Mouse (Mus musculus) kidney, postnatal 0 days (tissue): ENCODE measurements at regions not wholly inside any gene's neighbourhood (a gene's known extent, or its start where the extent isn't known, plus 50 kb on each side); places are given as distances from the start of the nearest gene placed in this dataset.

Source experiments
- ATAC-seq: fragments of 200-750 bp; cut with Nextera tagmentation; replicated peaks from 2 replicates; pipeline ENCODE4 v1.8.0; 2017; ENCODE audit warnings: low read depth, moderate number of reproducible peaks, moderate TSS enrichment, moderate library complexity; ENCODE audit not compliant: low FRiP score
- DNase-seq: peaks from one replicate; pipeline ENCODE4 v3.0.0-alpha.2; 2016; ENCODE audit warnings: low spot score
- H3K27ac ChIP-seq: fragments of 300-500 bp; sonication (generic); 2 replicates; pipeline ENCODE4 v1.5.1; 2014; ENCODE audit warnings: mild to moderate bottlenecking
- H3K27me3 ChIP-seq: fragments of 300-500 bp; sonication (generic); 2 replicates; pipeline ENCODE4 v1.6.1; 2014; ENCODE audit warnings: low read length, mixed read lengths; ENCODE audit not compliant: insufficient read depth
- H3K36me3 ChIP-seq: fragments of 300-500 bp; sonication (generic); 2 replicates; pipeline ENCODE4 v1.6.1; 2014; ENCODE audit warnings: low read length, mixed read lengths; ENCODE audit not compliant: insufficient read depth
- H3K4me1 ChIP-seq: fragments of 300-500 bp; sonication (generic); replicated peaks from 2 replicates; pipeline ENCODE4 v1.6.1; 2014; ENCODE audit warnings: antibody characterized with exemption, low read length, mixed read lengths; ENCODE audit not compliant: insufficient read depth
- H3K4me2 ChIP-seq: fragments of 300-500 bp; sonication (generic); 2 replicates; pipeline ENCODE4 v1.6.1; 2014; ENCODE audit warnings: mild to moderate bottlenecking, low read length, moderate library complexity, mixed read lengths
- H3K4me3 ChIP-seq: fragments of 300-500 bp; sonication (generic); replicated peaks from 2 replicates; pipeline ENCODE4 v1.5.1; 2014; ENCODE audit warnings: low read depth, low read length
- H3K9ac ChIP-seq: fragments of 300-500 bp; sonication (generic); 2 replicates; pipeline ENCODE4 v1.6.1; 2014; ENCODE audit warnings: low read depth, low read length
- H3K9me3 ChIP-seq: fragments of 300-500 bp; sonication (generic); replicated peaks from 2 replicates; pipeline ENCODE4 v1.6.1; 2016; ENCODE audit warnings: low read length, inconsistent platforms, mixed read lengths
- CTCF ChIP-seq: IDR thresholded peaks from 2 replicates; pipeline ENCODE4 v1.5.1; 2016; ENCODE audit warnings: antibody characterized with exemption, low read depth, mild to moderate bottlenecking, moderate library complexity
- WGBS: fragments of 180-500 bp; shearing (Covaris S2); extraction: QIAGEN DNeasy Blood & Tissue Kit; methylation state at CpG from one replicate; pipeline ENCODE4 v1.1.7; 2014; 5-methylcytosine and 5-hydroxymethylcytosine counted together

- Histone ChIP-seq H3K36me3 (no peaks in the 10 kb centered on the region), H3K4me1 (no peaks in the 10 kb centered on the region), H3K27me3 (no peaks in the 10 kb centered on the region), H3K9me3 (no peaks in the 10 kb centered on the region), H3K4me2 (no peak overlapping the region), H3K4me3 (no peak overlapping the region), H3K27ac (no peak overlapping the region), H3K9ac (no peak overlapping the region)
- no peak for TF ChIP-seq CTCF
- WGBS = 82% methylated on average over 3 of the region's 3 CpGs
- DNase-seq = no peak
- no peak for ATAC-seq
Observed at GRCm38 (mm10) chr4:82068050-82068449, 625.4 kb upstream of the Mpdz start.

GRCm38 (mm10) chr4:82065641-82066358 lies 623.2 kb upstream of the Mpdz start:
- no peak for TF ChIP-seq CTCF

GRCm38 (mm10) chr4:82062726-82063125 lies 620.1 kb upstream of the Mpdz start:
- ATAC-seq (no peak), DNase-seq (no peak)
- Histone ChIP-seq H3K4me2 (no peak overlapping the region), H3K27me3 (no peaks in the 10 kb centered on the region), H3K4me1 (no peaks in the 10 kb centered on the region), H3K4me3 (no peak overlapping the region), H3K36me3 (no peaks in the 10 kb centered on the region), H3K9me3 (no peaks in the 10 kb centered on the region), H3K27ac (no peak overlapping the region), H3K9ac (no peak overlapping the region)
- 76% methylated on average over 5 of the region's 5 CpGs for WGBS
- no peak for TF ChIP-seq CTCF

More at GRCm38 (mm10) chr4:82065641-82066358, 623.2 kb upstream of the Mpdz start:
- WGBS = 61% methylated on average over 14 of the region's 14 CpGs
- Histone ChIP-seq H3K4me1 (no peaks in the 10 kb centered on the region), H3K9ac (no peak overlapping the region), H3K36me3 (no peaks in the 10 kb centered on the region), H3K4me3 (no peak overlapping the region), H3K27me3 (no peaks in the 10 kb centered on the region), H3K27ac (no peak overlapping the region; the same call in 1 of the 2 replicates), H3K4me2 (peak overlapping the region; percentile 10; the same call in 1 of the 2 replicates), H3K9me3 (no peaks in the 10 kb centered on the region)
- peak; percentile 43 for DNase-seq
- no peak for ATAC-seq

DNA sequence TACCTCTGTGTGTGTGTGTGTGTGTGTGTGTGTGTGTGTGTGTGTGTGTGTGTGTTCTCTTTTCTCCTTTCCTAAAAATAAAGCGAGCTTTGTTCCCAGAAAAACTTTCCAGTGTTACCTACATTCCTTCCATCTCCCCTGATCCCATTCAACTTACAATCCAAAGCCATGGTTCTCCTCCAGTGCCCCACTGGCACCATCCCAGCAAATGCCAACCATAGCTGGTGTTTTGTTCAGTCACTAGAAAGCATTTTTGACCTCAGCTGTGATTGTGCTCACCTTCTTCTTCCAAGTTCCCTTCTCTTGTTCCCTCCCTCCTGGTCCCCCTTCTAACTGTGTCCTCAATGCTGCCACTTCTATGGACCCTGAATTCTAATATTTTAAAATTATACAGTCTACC lies 614.1 kb upstream of the Mpdz start:
- H3K27ac ChIP-seq = no peak overlapping the region
- H3K36me3 ChIP-seq = no peaks in the 10 kb centered on the region
- no peaks in the 10 kb centered on the region for H3K4me1 ChIP-seq
- DNase-seq = no peak
- H3K27me3 ChIP-seq = no peaks in the 10 kb centered on the region
- no peak for ATAC-seq
- H3K4me2 ChIP-seq = no peak overlapping the region
- no peak overlapping the region for H3K9ac ChIP-seq
- WGBS = 71% methylated on average over 1 of the region's 1 CpGs
- no peak for TF ChIP-seq CTCF
- no peak overlapping the region for H3K4me3 ChIP-seq
- no peaks in the 10 kb centered on the region for H3K9me3 ChIP-seq

- DNase-seq (no peak), ATAC-seq (no peak)
- no peak overlapping the region for H3K9ac ChIP-seq
- no peak overlapping the region for H3K27ac ChIP-seq
- no peaks in the 10 kb centered on the region for H3K36me3 ChIP-seq
- no peaks in the 10 kb centered on the region for H3K4me1 ChIP-seq
- no peak overlapping the region for H3K4me3 ChIP-seq
- 86% methylated on average over 2 of the region's 2 CpGs for WGBS
- H3K9me3 ChIP-seq = no peaks in the 10 kb centered on the region
- no peak overlapping the region for H3K4me2 ChIP-seq
- no peaks in the 10 kb centered on the region for H3K27me3 ChIP-seq
- no peak for TF ChIP-seq CTCF
Observed at GRCm38 (mm10) chr4:82048171-82048570, 605.6 kb upstream of the Mpdz start.

DNA sequence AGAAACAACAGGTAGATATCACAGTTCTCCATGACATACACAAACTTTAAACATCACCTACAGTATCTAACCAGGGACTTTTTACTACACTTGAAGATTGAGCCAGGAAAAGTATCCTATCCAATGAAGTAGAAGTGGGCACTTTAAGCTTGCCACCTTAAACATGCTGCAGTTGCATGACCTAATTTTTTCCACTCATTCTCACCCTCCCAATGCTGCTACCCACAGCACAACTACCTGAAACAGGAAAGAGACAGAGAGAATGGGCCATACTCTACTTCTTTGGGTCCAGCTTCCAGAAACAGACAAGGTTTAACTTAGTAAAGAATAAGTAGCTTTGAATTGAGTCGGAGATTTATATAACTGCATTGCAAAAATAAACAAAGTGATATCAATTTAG lies 594.9 kb upstream of the Mpdz start:
- Histone ChIP-seq H3K36me3 (no peaks in the 10 kb centered on the region), H3K4me3 (no peak overlapping the region), H3K9me3 (no peaks in the 10 kb centered on the region), H3K4me2 (no peak overlapping the region), H3K9ac (no peak overlapping the region), H3K4me1 (no peaks in the 10 kb centered on the region), H3K27me3 (no peaks in the 10 kb centered on the region), H3K27ac (no peak overlapping the region)
- no peak for DNase-seq
- ATAC-seq = no peak
- WGBS = 73% methylated on average over 1 of the region's 1 CpGs
- no peak for TF ChIP-seq CTCF
